Mouse (Mus musculus): ENCODE measurements around the gene Glra3.

- TF ChIP-seq POLR2A (IDR thresholded peaks at IDR 0.05; ENCODE audit: insufficient read depth, low read depth, low read length) (no peak), CTCF (IDR thresholded peaks at IDR 0.05) (no peak)
These were observed 33.4 kb upstream of the Glra3 start, which contains the start of gene Adam29 for GRCm38 (mm10) chr8:55906848-55907247.

All from heart, adult 2 months (tissue).